Mouse (Mus musculus): Measurements from ENCODE around the gene Polr2l.

Gene Polr2l

GRCm38 (mm10) chr7:141467230-141468030 is 7.5 kb downstream of the Polr2l start, which contains the start of gene Cd151:
TSS of gene Cd151 (plus strand) at chr7:141467392.
- peak; percentile 71 for DNase-seq

- no peak for DNase-seq
Observed at GRCm38 (mm10) chr7:141466607-141467148, 8.3 kb downstream of the Polr2l start.

- no peak for DNase-seq
Observed at GRCm38 (mm10) chr7:141466045-141466394, 8.9 kb downstream of the Polr2l start.

- no peak for DNase-seq
Observed at GRCm38 (mm10) chr7:141465388-141466044, 9.4 kb downstream of the Polr2l start.

- DNase-seq, result no peak
Observed at GRCm38 (mm10) chr7:141464603-141465201, 10.2 kb downstream of the Polr2l start.

GRCm38 (mm10) chr7:141463824-141464602 is 10.9 kb downstream of the Polr2l start:
- DNase-seq, result no peak

GRCm38 (mm10) chr7:141462333-141462821 is 12.6 kb downstream of the Polr2l start:
- DNase-seq, result no peak

- no peak for DNase-seq
Observed at GRCm38 (mm10) chr7:141461521-141462332, 13.2 kb downstream of the Polr2l start.

- no peak for DNase-seq
Observed at GRCm38 (mm10) chr7:141460391-141461113, 14.4 kb downstream of the Polr2l start, which contains the start of gene Cracr2b. TSS of gene Cracr2b (plus strand) at chr7:141461094.

- DNase-seq, result no peak
Observed at GRCm38 (mm10) chr7:141460001-141460390, 14.9 kb downstream of the Polr2l start.

- no peak for DNase-seq
Observed at GRCm38 (mm10) chr7:141459301-141459711, 15.6 kb downstream of the Polr2l start.

GRCm38 (mm10) chr7:141458661-141459060 is 16.3 kb downstream of the Polr2l start:
- DNase-seq, result no peak

- DNase-seq, result no peak
Observed at GRCm38 (mm10) chr7:141457986-141458660, 16.8 kb downstream of the Polr2l start.

GRCm38 (mm10) chr7:141457236-141457635 is 17.7 kb downstream of the Polr2l start:
- no peak for DNase-seq

GRCm38 (mm10) chr7:141456739-141457138 is 18.2 kb downstream of the Polr2l start:
- DNase-seq, result no peak

- DNase-seq, result peak; percentile 23
Observed at GRCm38 (mm10) chr7:141455610-141456314, 19.2 kb downstream of the Polr2l start.

- DNase-seq, result peak; percentile 90
Observed at GRCm38 (mm10) chr7:141454967-141455551, 19.9 kb downstream of the Polr2l start, which contains the start of gene Pnpla2. TSS of gene Pnpla2 (plus strand) at chr7:141455198.

- no peak for DNase-seq
Observed at GRCm38 (mm10) chr7:141453636-141454035, 21.3 kb downstream of the Polr2l start.

GRCm38 (mm10) chr7:141451928-141452327 is 23.0 kb downstream of the Polr2l start:
- no peak for DNase-seq

All from right cerebral cortex, postnatal 4 days (tissue).